Mouse (Mus musculus) ES-Bruce4 (cell line): ENCODE measurements at regions not wholly inside any gene's neighbourhood (a gene's known extent, or its start where the extent isn't known, plus 50 kb on each side); places are given as distances from the start of the nearest gene placed in this dataset.

Experiments
- CTCF ChIP-seq: IDR thresholded peaks from one replicate; pipeline ENCODE4 v1.8.1; 2011; ENCODE audit warnings: low read depth, low read length
- EP300 ChIP-seq: IDR thresholded peaks from 2 replicates; pipeline ENCODE4 v1.6.1; 2011; ENCODE audit warnings: low read depth, low read length; ENCODE audit not compliant: insufficient read depth

- TF ChIP-seq EP300 (no peak), CTCF (no peak)
Measured at GRCm38 (mm10) chr3:18626820-18627219, 678.6 kb downstream of the Cypt12 start.
